Mouse (Mus musculus) heart, embryonic 15.5 days (tissue): ENCODE data around the gene Plppr2. TPM values are rescaled to one million over a fixed set of nuclear protein-coding genes. Genes with fewer than 3 reads are reported as not detected.
A peak's percentile ranks its signal among the peaks of the same experiment; 100 is the strongest.

Experiments used
- ATAC-seq: fragments of 200-750 bp; cut with Nextera tagmentation; replicated peaks from 2 replicates; pipeline ENCODE4 v1.8.0; 2017; ENCODE audit warnings: low read depth, moderate TSS enrichment; ENCODE audit not compliant: insufficient number of reproducible peaks, insufficient read depth, low FRiP score
- H3K27ac ChIP-seq: fragments of 300-500 bp; sonication (generic); 2 replicates; pipeline ENCODE4 v1.5.1; 2015; ENCODE audit warnings: mild to moderate bottlenecking, inconsistent platforms
- H3K27me3 ChIP-seq: fragments of 300-500 bp; sonication (generic); 2 replicates; pipeline ENCODE4 v1.6.1; 2015; ENCODE audit warnings: inconsistent platforms
- H3K36me3 ChIP-seq: fragments of 300-500 bp; sonication (generic); 2 replicates; pipeline ENCODE4 v1.6.1; 2015; ENCODE audit warnings: mild to moderate bottlenecking, inconsistent platforms
- H3K4me1 ChIP-seq: fragments of 300-500 bp; sonication (generic); replicated peaks from 2 replicates; pipeline ENCODE4 v1.6.1; 2015; ENCODE audit warnings: inconsistent platforms
- H3K4me2 ChIP-seq: fragments of 300-500 bp; sonication (generic); 2 replicates; pipeline ENCODE4 v1.6.1; 2015; ENCODE audit warnings: inconsistent platforms, mild to moderate bottlenecking, moderate library complexity
- H3K4me3 ChIP-seq: fragments of 300-500 bp; sonication (generic); 2 replicates; pipeline ENCODE4 v1.5.1; 2015; ENCODE audit warnings: mild to moderate bottlenecking, inconsistent platforms
- H3K9ac ChIP-seq: fragments of 300-500 bp; sonication (generic); 2 replicates; pipeline ENCODE4 v1.6.1; 2015; ENCODE audit warnings: mild to moderate bottlenecking, inconsistent platforms
- H3K9me3 ChIP-seq: fragments of 300-500 bp; sonication (generic); replicated peaks from 2 replicates; pipeline ENCODE4 v1.6.1; 2016; ENCODE audit warnings: inconsistent platforms
- WGBS: fragments of 180-500 bp; shearing (Covaris S2); methylation state at CpG from one replicate; pipeline ENCODE4 v1.1.7; 2015; ENCODE audit warnings: mixed read lengths; 5-methylcytosine and 5-hydroxymethylcytosine counted together
- polyA plus RNA-seq: library from polyadenylated mRNA; unstranded; fragments of >200 nt; fragmentation: Nextera tagmentation; extraction: Ambion mirVana; gene quantifications from 2 replicates; pipeline ENCODE4 v1.2.1, GENCODE M21; 2015

The Plppr2 gene
- polyA plus RNA-seq, 1 experiment from 2014 or later: 3.2 TPM

DNA sequence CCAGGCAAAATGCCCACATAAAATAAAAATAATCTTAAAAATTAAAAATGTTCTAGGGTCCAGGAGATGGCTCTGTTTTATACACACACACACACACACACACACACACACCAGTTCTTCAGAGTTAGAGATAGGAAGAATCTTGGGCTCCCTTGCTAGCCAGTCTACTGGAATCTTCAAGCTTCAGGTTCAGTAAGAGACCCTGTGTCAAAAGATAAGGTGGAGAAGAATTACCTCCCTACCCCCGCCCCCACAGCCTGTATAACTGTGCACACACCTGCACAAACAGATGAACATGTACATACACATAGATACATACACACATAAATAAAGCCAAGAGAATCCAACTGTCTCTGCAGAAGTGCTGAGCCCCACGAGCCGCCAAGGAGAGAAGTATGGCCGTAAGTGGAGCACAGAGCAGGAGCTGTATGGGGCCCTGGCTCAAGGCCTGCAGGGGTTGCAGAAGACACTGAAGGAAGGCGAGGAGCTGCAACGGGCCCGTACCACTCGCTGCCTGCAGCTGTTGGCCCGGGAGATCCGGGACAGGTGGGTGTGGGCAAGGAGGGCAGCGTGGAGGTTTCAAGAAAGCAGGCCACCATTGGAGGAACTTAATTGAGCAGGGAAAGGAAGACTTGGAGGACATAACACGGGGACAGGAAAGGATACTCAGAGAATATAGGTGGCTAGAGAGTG, 4.2 kb upstream of the Plppr2 start:
- no peaks in the 10 kb centered on the region for H3K36me3 ChIP-seq
- WGBS: 62% methylated on average over 12 of the region's 12 CpGs
- H3K9ac ChIP-seq: no peak overlapping the region
- no peak overlapping the region for H3K4me2 ChIP-seq
- no peaks in the 10 kb centered on the region for H3K9me3 ChIP-seq
- no peak for ATAC-seq
- peaks cover 12% of the 10 kb centered on the region for H3K4me1 ChIP-seq
- no peak overlapping the region for H3K27ac ChIP-seq
- H3K27me3 ChIP-seq: no peaks in the 10 kb centered on the region
- H3K4me3 ChIP-seq: no peak overlapping the region

DNA sequence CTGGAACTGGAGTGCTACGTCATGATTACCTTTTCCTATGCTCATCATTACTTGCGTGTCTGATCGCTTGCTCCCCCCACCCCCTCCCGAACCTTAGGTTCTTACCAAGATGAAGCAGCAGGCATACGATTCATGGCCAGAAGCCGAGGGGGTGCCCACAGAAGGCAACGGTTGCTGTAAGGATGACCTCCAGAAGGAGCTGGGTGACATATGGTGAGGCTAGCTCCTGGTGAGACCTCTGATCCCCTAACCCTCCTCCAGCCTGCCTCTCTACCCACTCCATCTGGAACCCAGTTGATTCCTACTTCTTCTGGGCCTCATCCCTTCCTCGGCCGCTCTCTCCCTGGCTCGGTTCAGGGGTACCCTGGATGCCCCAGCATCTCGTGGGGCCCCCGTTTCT, 2.8 kb upstream of the Plppr2 start:
- Histone ChIP-seq H3K4me3 (no peak overlapping the region), H3K4me1 (peaks cover 9% of the 10 kb centered on the region), H3K36me3 (no peaks in the 10 kb centered on the region), H3K4me2 (no peak overlapping the region), H3K27ac (no peak overlapping the region), H3K27me3 (no peaks in the 10 kb centered on the region), H3K9me3 (no peaks in the 10 kb centered on the region), H3K9ac (no peak overlapping the region)
- ATAC-seq: no peak
- WGBS: 83% methylated on average over 12 of the region's 12 CpGs

DNA sequence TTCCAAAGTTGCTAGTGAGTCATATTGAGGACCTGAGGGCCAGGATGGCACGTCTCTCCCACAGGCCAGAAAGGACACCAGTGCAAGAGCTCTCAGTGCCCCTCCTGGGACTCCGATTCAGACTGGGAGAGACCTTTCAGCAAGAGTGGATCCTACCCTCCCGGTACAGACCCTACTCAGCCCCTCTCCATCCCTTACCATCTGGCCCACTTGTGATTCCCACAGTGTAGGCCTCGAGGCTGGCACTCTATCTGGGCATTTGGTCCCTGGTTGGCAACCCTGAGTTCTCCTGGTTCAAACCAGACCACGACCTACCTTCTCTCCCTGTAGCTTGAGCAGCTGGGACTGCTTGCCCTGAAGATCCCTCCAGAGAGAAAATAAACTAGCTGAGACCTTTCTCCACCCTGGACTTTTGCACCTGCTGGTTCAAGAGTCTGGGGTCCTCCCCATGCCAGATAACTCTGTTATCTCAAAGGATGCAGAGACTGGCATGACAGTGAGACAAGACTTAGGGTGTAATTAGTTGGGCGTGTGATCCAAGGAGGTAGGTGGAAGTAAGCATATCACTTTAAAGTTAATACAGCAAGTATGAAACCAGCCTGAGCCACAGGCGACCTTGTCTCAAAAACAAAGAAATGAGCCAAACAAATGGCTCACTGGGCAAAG, 1.2 kb upstream of the Plppr2 start:
- peaks cover 9% of the 10 kb centered on the region for H3K4me1 ChIP-seq
- no peaks in the 10 kb centered on the region for H3K27me3 ChIP-seq
- H3K36me3 ChIP-seq: no peaks in the 10 kb centered on the region
- WGBS: 81% methylated on average over 7 of the region's 7 CpGs
- H3K4me3 ChIP-seq: no peak overlapping the region
- no peak for ATAC-seq
- H3K9ac ChIP-seq: no peak overlapping the region
- no peak overlapping the region for H3K27ac ChIP-seq
- H3K4me2 ChIP-seq: no peak overlapping the region
- no peaks in the 10 kb centered on the region for H3K9me3 ChIP-seq

DNA sequence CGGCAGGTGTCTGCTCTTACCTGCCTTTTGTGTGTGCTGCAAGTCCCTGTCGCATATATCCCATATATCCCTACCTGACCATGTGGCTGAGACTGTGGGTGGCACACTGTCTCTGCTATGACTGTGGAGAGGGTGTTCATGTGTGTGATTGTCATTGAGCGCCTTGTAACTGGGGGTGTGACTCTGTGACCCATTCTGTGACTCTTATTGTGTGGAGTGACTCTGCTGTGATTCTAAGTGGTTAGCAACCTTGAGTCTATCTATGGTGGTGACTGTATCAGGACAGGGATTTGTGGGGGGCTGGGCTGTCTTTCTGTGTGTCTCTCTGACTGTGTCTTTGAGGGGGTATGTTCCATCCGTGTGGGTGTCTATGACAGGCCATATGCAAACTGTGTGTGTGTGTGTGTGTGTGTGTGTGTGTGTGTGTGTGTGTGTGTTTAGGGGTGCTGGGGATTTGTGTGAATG, 910 bp downstream of the Plppr2 start:
- Histone ChIP-seq H3K36me3 (no peaks in the 10 kb centered on the region), H3K27ac (no peak overlapping the region), H3K4me2 (peak overlapping the region; percentile 90), H3K4me3 (peak overlapping the region; percentile 60; the same call in 1 of the 2 replicates), H3K9ac (no peak overlapping the region), H3K27me3 (no peaks in the 10 kb centered on the region), H3K9me3 (no peaks in the 10 kb centered on the region), H3K4me1 (peaks cover 9% of the 10 kb centered on the region)
- WGBS: 75% methylated on average over 4 of the region's 4 CpGs
- ATAC-seq: no peak

DNA sequence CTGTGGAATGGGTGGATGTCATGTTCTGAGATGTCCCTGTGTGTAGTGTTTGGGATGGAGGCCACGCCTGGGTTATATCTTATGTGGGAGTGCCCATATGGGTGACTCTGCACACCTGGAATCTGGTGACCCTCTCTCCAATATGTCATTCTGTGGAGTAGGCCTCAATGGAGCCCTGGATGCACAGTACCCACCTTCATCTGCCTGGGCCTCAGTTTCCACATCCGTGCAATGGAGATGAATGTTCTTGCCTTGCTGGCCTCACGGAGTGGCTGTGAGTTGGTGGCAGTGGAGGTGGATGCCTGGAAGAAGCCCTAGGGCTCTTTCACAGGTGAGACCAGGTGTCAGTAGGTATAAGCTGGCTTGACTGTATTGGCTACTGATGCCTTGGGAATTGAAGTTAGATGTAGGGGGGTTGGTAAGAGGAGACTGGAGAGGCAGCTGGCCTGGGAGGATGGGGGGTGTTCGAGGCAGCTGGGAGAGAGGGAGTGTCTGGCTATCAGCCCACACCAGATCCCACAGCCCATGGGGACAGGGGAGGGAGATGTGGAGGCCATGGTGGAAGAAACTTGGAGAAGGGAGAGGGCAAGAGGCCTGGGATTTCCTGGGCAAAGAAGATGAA, 1.5 kb downstream of the Plppr2 start:
- Histone ChIP-seq H3K4me2 (no peak overlapping the region), H3K4me3 (no peak overlapping the region), H3K4me1 (peaks cover 9% of the 10 kb centered on the region), H3K9ac (no peak overlapping the region), H3K9me3 (no peaks in the 10 kb centered on the region), H3K27me3 (peaks cover under 1% of the 10 kb centered on the region), H3K27ac (no peak overlapping the region), H3K36me3 (no peaks in the 10 kb centered on the region)
- no peak for ATAC-seq
- WGBS: 78% methylated on average over 4 of the region's 4 CpGs

DNA sequence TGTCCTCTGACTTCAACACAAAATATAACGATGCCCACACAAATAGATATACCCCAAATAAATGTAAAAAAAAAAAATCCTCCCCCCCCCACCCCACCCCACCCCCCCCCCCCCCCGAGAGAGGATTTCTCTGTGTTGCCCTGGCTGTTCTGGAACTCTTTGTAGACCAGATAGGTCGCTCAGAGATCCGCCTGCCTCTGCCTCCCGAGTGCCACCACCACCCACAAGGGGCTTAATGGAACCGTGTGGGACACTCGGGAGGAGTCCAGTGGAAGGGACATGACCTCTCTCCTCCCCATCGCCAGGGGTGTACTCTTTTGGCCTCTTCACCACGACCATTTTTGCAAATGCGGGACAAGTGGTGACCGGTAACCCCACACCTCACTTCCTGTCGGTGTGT, 6.2 kb downstream of the Plppr2 start:
- no peaks in the 10 kb centered on the region for H3K9me3 ChIP-seq
- no peak overlapping the region for H3K4me3 ChIP-seq
- ATAC-seq: no peak
- H3K9ac ChIP-seq: no peak overlapping the region
- 59% methylated on average over 12 of the region's 12 CpGs for WGBS
- no peaks in the 10 kb centered on the region for H3K36me3 ChIP-seq
- peaks cover 30% of the 10 kb centered on the region for H3K27me3 ChIP-seq
- H3K4me2 ChIP-seq: no peak overlapping the region
- H3K4me1 ChIP-seq: peaks cover 3% of the 10 kb centered on the region
- H3K27ac ChIP-seq: no peak overlapping the region

DNA sequence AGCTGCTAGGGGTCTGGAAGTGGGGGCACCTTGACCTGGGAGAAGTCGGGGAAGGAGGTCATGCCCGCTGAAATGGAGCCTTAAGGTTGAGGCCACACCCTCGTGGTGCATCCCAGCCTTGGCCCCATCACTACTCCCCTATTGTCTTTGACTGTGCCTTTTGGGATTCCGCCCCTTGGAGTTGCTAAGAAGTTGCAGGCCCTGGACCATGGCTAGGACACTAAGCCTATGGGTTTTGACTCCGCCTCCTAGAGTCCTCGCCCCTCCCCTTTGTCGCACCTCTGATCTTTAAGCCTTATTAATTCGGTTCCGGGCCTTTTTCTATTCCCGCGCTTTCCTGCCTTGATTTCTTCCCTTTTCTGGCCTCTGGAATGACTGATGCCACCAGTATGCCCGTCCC, 6.8 kb downstream of the Plppr2 start:
- H3K9me3 ChIP-seq: no peaks in the 10 kb centered on the region
- WGBS: 40% methylated on average over 12 of the region's 12 CpGs
- H3K4me2 ChIP-seq: no peak overlapping the region
- H3K4me1 ChIP-seq: peaks cover 3% of the 10 kb centered on the region
- H3K27me3 ChIP-seq: peaks cover 36% of the 10 kb centered on the region
- no peak for ATAC-seq
- H3K27ac ChIP-seq: no peak overlapping the region
- no peak overlapping the region for H3K9ac ChIP-seq
- H3K36me3 ChIP-seq: no peaks in the 10 kb centered on the region
- no peak overlapping the region for H3K4me3 ChIP-seq

DNA sequence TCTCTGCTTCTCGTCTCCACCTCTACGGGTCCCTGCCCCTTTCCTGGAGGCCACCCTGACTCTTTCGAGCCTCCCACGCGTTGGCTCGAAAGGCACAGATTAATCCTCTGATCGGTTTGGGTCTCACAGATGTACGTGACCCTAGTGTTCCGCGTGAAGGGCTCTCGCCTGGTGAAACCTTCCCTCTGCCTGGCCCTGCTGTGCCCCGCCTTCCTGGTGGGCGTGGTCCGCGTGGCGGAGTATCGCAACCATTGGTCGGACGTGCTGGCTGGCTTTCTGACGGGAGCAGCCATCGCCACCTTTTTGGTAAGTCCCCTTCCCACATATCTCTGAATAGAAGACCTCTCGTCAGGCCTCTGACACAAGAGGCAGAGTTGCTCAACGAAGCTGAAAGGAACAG, 7.4 kb downstream of the Plppr2 start:
- peaks cover 43% of the 10 kb centered on the region for H3K27me3 ChIP-seq
- no peaks in the 10 kb centered on the region for H3K9me3 ChIP-seq
- H3K4me1 ChIP-seq: peaks cover 3% of the 10 kb centered on the region
- no peak for ATAC-seq
- H3K4me2 ChIP-seq: no peak overlapping the region
- no peak overlapping the region for H3K4me3 ChIP-seq
- H3K36me3 ChIP-seq: no peaks in the 10 kb centered on the region
- WGBS: 19% methylated on average over 23 of the region's 23 CpGs
- no peak overlapping the region for H3K9ac ChIP-seq
- H3K27ac ChIP-seq: no peak overlapping the region

DNA sequence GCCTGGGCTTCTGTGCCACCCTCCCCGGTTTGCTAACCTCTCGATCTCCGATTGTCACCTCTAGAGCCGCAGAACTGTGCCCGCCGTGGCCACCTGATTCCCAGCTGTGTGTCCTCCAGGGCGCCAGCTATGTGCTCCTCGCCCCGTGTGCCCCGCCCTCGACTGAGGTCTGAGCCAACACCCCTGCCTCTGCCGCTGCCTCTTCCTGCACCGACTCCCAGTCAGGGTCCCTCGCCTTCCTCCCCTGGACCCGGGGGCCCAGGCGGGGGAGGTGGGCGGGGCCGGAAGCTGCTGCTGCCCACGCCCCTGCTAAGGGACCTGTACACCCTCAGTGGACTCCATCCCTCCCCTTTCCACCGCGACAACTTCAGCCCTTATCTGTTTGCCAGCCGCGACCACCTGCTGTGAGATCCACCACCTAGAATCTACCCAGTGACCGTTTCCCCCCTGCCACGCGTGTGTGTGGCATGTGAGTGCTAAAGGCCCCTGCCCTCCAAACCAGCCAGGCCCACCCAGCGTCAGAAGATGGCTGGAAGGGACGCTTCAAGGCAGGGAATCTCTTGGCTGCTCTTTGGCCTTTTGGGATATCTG, 10.8 kb downstream of the Plppr2 start:
- no peaks in the 10 kb centered on the region for H3K9me3 ChIP-seq
- no peak overlapping the region for H3K4me3 ChIP-seq
- WGBS: 4% methylated on average over 23 of the region's 28 CpGs
- no peak overlapping the region for H3K9ac ChIP-seq
- peak overlapping the region; percentile 27; the same call in 1 of the 2 replicates for H3K4me2 ChIP-seq
- H3K27ac ChIP-seq: no peak overlapping the region
- H3K36me3 ChIP-seq: no peaks in the 10 kb centered on the region
- ATAC-seq: no peak
- H3K4me1 ChIP-seq: peaks cover 3% of the 10 kb centered on the region
- H3K27me3 ChIP-seq: peaks cover 46% of the 10 kb centered on the region

DNA sequence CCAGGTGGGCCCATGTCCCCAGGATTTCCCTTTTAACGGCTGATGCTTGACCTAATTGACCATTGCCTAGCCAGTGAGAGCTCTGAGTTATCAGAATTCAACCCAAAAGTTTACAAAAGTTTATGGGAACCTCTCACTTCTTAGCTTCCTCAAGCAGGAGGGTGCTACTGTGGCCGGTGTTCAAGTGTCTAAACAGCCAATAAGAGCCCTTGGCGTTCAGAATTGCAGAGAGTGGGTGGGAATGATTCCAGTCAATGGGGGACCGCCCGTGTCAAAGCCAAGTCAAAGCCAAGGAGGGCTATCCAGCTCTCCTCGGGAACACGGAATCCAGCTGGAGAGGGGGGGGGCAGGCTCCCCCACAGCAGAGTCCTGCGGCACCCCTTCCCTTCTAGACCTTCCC, 11.3 kb downstream of the Plppr2 start:
- Histone ChIP-seq H3K27me3 (peaks cover 46% of the 10 kb centered on the region), H3K4me2 (no peak overlapping the region), H3K9ac (no peak overlapping the region), H3K36me3 (no peaks in the 10 kb centered on the region), H3K4me1 (peaks cover 3% of the 10 kb centered on the region), H3K9me3 (no peaks in the 10 kb centered on the region), H3K4me3 (no peak overlapping the region), H3K27ac (no peak overlapping the region)
- WGBS: 57% methylated on average over 8 of the region's 8 CpGs
- ATAC-seq: no peak

DNA sequence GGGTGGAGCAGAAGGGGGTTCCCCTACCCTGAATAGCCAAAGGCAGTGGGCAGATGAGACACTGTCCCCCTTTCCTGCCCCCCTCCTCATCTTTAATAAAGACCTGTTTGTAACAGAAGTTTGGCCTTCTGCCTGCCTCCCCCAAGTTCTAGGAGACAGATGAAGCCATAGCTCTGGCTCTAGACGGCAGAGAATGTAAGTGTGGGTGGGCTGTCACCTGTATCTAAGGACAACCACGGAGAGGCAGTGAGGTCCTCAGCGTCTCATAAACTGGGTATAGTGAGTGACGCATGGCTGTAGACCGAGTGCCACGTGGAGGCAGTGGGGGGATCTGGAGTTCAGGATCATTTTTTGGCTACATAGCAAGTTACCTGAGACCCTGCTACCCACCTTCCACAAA, 12.0 kb downstream of the Plppr2 start:
- H3K27me3 ChIP-seq: peaks cover 42% of the 10 kb centered on the region
- H3K4me3 ChIP-seq: no peak overlapping the region
- H3K36me3 ChIP-seq: no peaks in the 10 kb centered on the region
- WGBS: 62% methylated on average over 6 of the region's 6 CpGs
- no peak for ATAC-seq
- H3K4me1 ChIP-seq: peaks cover 3% of the 10 kb centered on the region
- H3K9ac ChIP-seq: no peak overlapping the region
- no peak overlapping the region for H3K27ac ChIP-seq
- H3K4me2 ChIP-seq: no peak overlapping the region
- H3K9me3 ChIP-seq: no peaks in the 10 kb centered on the region
